Mouse (Mus musculus) hindbrain, postnatal 0 days (tissue): ENCODE data around the gene Cela1. TPM values are rescaled to one million over a fixed set of nuclear protein-coding genes. Genes with fewer than 3 reads are reported as not detected.

Experiments used
- ATAC-seq: fragments of 200-750 bp; cut with Nextera tagmentation; 2 replicates; pipeline ENCODE4 v1.8.0; 2017; ENCODE audit warnings: mild to moderate bottlenecking, moderate TSS enrichment, moderate library complexity
- DNase-seq: peaks from one replicate; pipeline ENCODE4 v3.0.0-alpha.2; 2015; ENCODE audit warnings: low spot score
- H3K27ac ChIP-seq: fragments of 300-500 bp; sonication (generic); 2 replicates; pipeline ENCODE4 v1.5.1; 2014; ENCODE audit warnings: mild to moderate bottlenecking
- H3K27me3 ChIP-seq: fragments of 300-500 bp; sonication (generic); 2 replicates; pipeline ENCODE4 v1.6.1; 2014; ENCODE audit warnings: low read length, mixed read lengths; ENCODE audit not compliant: insufficient read depth
- H3K36me3 ChIP-seq: fragments of 300-500 bp; sonication (generic); 2 replicates; pipeline ENCODE4 v1.6.1; 2014; ENCODE audit warnings: low read length, mixed read lengths; ENCODE audit not compliant: insufficient read depth
- H3K4me1 ChIP-seq: fragments of 300-500 bp; sonication (generic); 2 replicates; pipeline ENCODE4 v1.6.1; 2014; ENCODE audit warnings: antibody characterized with exemption, low read length, mixed read lengths; ENCODE audit not compliant: insufficient read depth
- H3K4me2 ChIP-seq: fragments of 300-500 bp; sonication (generic); 2 replicates; pipeline ENCODE4 v1.6.1; 2014; ENCODE audit warnings: low read depth, mild to moderate bottlenecking, low read length, moderate library complexity, mixed read lengths
- H3K4me3 ChIP-seq: fragments of 300-500 bp; sonication (generic); 2 replicates; pipeline ENCODE4 v1.5.1; 2014; ENCODE audit warnings: low read length
- H3K9ac ChIP-seq: fragments of 300-500 bp; sonication (generic); replicated peaks from 2 replicates; pipeline ENCODE4 v1.6.1; 2014; ENCODE audit warnings: mild to moderate bottlenecking, low read length, moderate library complexity, mixed read lengths
- H3K9me3 ChIP-seq: fragments of 300-500 bp; sonication (generic); 2 replicates; pipeline ENCODE4 v1.6.1; 2016; ENCODE audit warnings: low read length, mixed read lengths
- CTCF ChIP-seq: IDR thresholded peaks from 2 replicates; pipeline ENCODE4 v1.5.1; 2016; ENCODE audit warnings: antibody characterized with exemption, control low read depth, low read depth
- WGBS: fragments of 180-500 bp; shearing (Covaris S2); extraction: QIAGEN DNeasy Blood & Tissue Kit; methylation state at CpG from one replicate; pipeline ENCODE4 v1.1.7; 2014; 5-methylcytosine and 5-hydroxymethylcytosine counted together
- polyA plus RNA-seq: library from polyadenylated mRNA; unstranded; fragments of >200 nt; fragmentation: Nextera tagmentation; extraction: Ambion mirVana; gene quantifications from 2 replicates; pipeline ENCODE4 v1.2.1, GENCODE M21; 2015
- total RNA-seq: library from RNA; depleted of rRNA; stranded (reverse); fragments of >200 nt; gene quantifications from 2 replicates; pipeline ENCODE4 v1.2.3, GENCODE M21; 2014; rRNA removed

Cela1 gene
- total RNA-seq (1.8 and 4.7 TPM in 2 replicates), polyA plus RNA-seq (2.4 and 3.1 TPM in 2 replicates)

- Histone ChIP-seq H3K36me3 (no peaks in the 10 kb centered on the region), H3K27me3 (no peaks in the 10 kb centered on the region), H3K4me3 (no peak within 1 kb of the TSS), H3K9me3 (peaks cover 8% of the 10 kb centered on the region; the same call in 1 of the 2 replicates), H3K4me1 (no peaks in the 10 kb centered on the region), H3K4me2 (no peak within 1 kb of the TSS), H3K9ac (no peak within 1 kb of the TSS), H3K27ac (no peak within 1 kb of the TSS)
- ATAC-seq, result no peak
- TF ChIP-seq CTCF, result no peak
- DNase-seq, result no peak
- WGBS, result 82% methylated on average over 8 of the region's 8 CpGs
Observed at GRCm38 (mm10) chr15:100687430-100687971, at the start of gene Cela1. TSS of gene Cela1 (minus strand) at chr15:100687921.

- no peak overlapping the region for H3K4me2 ChIP-seq
- H3K9me3 ChIP-seq, result no peaks in the 10 kb centered on the region
- no peak for DNase-seq
- H3K36me3 ChIP-seq, result no peaks in the 10 kb centered on the region
- 86% methylated on average over 9 of the region's 9 CpGs for WGBS
- H3K4me3 ChIP-seq, result no peak overlapping the region
- H3K27ac ChIP-seq, result no peak overlapping the region
- H3K27me3 ChIP-seq, result peaks cover 3% of the 10 kb centered on the region; the same call in 1 of the 2 replicates
- no peak for TF ChIP-seq CTCF
- no peak for ATAC-seq
- H3K9ac ChIP-seq, result no peak overlapping the region
- no peaks in the 10 kb centered on the region for H3K4me1 ChIP-seq
Observed at GRCm38 (mm10) chr15:100735953-100736300, 48.2 kb upstream of the Cela1 start.

GRCm38 (mm10) chr15:100735095-100735952 is 47.6 kb upstream of the Cela1 start:
- Histone ChIP-seq H3K36me3 (no peaks in the 10 kb centered on the region), H3K27me3 (peaks cover 9% of the 10 kb centered on the region; the same call in 1 of the 2 replicates), H3K9me3 (no peaks in the 10 kb centered on the region), H3K27ac (no peak overlapping the region), H3K4me1 (no peaks in the 10 kb centered on the region), H3K4me2 (no peak overlapping the region), H3K9ac (no peak overlapping the region), H3K4me3 (no peak overlapping the region)
- ATAC-seq (no peak), DNase-seq (peak; percentile 34)
- 75% methylated on average over 14 of the region's 15 CpGs for WGBS
- TF ChIP-seq CTCF, result no peak

- Histone ChIP-seq H3K36me3 (no peaks in the 10 kb centered on the region), H3K4me3 (no peak overlapping the region), H3K9me3 (no peaks in the 10 kb centered on the region), H3K4me2 (no peak overlapping the region), H3K4me1 (no peaks in the 10 kb centered on the region), H3K27me3 (peaks cover 34% of the 10 kb centered on the region), H3K27ac (no peak overlapping the region), H3K9ac (no peak overlapping the region)
- no peak for TF ChIP-seq CTCF
- ATAC-seq (no peak), DNase-seq (no peak)
- 34% methylated on average over 5 of the region's 5 CpGs for WGBS
Observed at GRCm38 (mm10) chr15:100732580-100732979, 44.9 kb upstream of the Cela1 start.

- DNase-seq (no peak), ATAC-seq (no peak)
- Histone ChIP-seq H3K4me2 (no peak overlapping the region), H3K27me3 (peaks cover 36% of the 10 kb centered on the region), H3K9me3 (no peaks in the 10 kb centered on the region), H3K36me3 (no peaks in the 10 kb centered on the region), H3K4me1 (no peaks in the 10 kb centered on the region), H3K4me3 (no peak overlapping the region), H3K9ac (no peak overlapping the region), H3K27ac (no peak overlapping the region)
- no peak for TF ChIP-seq CTCF
- WGBS, result 59% methylated on average over 9 of the region's 9 CpGs
Observed at GRCm38 (mm10) chr15:100731081-100731480, 43.4 kb upstream of the Cela1 start.

GRCm38 (mm10) chr15:100729281-100729985 is 41.7 kb upstream of the Cela1 start, which contains the start of gene Galnt6:
TSS of gene Galnt6 (minus strand) at chr15:100729376.
- peak within 1 kb of the TSS; percentile 32 for H3K4me3 ChIP-seq
- peak within 1 kb of the TSS; percentile 41 for H3K9ac ChIP-seq
- no peaks in the 10 kb centered on the region for H3K36me3 ChIP-seq
- no peak for TF ChIP-seq CTCF
- H3K9me3 ChIP-seq, result no peaks in the 10 kb centered on the region
- peak within 1 kb of the TSS; percentile 52 for H3K4me2 ChIP-seq
- peaks cover 36% of the 10 kb centered on the region for H3K27me3 ChIP-seq
- no peaks in the 10 kb centered on the region for H3K4me1 ChIP-seq
- H3K27ac ChIP-seq, result no peak within 1 kb of the TSS
- no peak for DNase-seq
- WGBS, result 8% methylated on average over 29 of the region's 57 CpGs
- ATAC-seq, result no peak
